Mouse (Mus musculus) telencephalon, adult 2 months (tissue): ENCODE data around the gene Vash1.

Source experiments
- DNase-seq: peaks from one replicate; pipeline ENCODE4 v3.0.0-alpha.2; 2011; ENCODE audit warnings: low read depth, low spot score

The Vash1 gene

DNA sequence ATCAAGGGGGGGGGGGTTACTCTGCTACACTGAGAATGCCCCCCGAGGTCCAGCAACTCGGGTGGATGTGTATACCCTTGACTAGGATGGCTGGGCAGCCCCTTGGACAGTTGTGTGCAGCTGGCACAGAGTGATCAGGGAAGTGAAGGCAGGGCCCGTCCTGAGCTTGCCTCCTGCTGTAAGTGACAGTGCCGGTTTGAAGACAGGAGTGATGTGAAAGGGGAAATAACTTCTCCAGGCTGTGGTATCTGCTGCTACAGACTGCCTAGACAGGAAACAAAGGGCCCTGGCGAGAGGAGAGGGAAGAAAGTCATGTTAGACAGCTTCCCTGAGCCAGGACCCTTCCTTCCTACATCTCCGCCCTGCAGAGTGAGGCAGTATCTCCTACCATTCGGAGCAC lies 5.2 kb downstream of the Vash1 start:
- DNase-seq, result no peak

DNA sequence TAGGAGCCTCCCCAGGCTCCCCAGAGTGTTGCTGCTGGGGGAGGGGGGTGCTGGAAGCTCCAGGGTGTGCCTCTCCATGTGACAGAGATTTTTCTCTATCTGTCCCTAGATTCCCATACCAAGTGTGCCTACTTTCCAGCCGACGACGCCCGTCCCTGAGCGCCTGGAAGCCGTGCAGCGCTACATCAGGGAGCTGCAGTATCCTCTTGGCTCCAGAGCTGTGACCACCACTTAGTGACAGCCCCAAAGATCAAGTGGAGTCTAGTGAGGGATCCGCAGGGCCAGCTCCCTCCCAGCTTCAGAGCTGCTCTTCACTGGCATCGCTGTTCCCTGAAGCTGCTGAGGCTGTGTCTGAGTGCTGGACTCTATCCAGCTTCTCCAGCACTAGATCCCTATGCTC lies 6.8 kb downstream of the Vash1 start:
- no peak for DNase-seq

DNA sequence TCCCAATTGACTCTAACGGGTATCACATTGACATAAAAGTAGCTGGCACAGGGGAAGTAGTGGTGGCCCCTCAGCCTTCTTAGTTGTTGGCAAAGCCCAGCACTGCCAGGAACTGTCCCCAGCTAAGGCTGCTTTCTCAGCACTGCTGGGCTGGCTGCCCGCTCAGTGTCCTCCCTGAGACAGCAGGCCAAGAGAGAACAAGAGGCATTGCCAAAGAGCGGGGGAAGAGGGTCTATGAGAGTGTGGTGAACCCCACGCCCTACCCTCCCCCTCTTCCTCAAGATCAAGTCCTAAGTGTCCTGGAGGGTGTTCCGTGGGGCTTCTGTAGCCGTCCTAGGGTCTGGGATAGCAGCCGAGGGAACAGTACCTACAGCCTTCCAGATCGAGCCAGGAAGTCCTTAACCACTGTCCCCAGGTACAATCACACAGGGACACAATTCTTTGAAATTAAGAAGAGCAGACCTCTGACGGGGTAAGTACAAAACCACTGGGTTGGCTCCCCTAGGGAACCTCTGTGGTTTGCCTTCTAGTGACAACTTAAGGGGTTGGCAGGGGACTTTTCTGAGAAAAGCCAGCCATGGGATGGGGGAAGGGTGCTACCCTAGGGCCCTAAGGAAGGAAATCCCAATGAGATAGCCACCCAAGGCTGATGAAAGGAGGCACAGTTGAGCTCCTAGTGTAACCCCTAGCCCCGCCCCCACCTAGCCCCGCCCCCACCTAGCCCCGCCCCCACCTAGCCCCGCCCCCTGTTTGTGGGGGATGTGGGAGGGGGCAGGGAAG lies 8.2 kb downstream of the Vash1 start:
- DNase-seq, result no peak

DNA sequence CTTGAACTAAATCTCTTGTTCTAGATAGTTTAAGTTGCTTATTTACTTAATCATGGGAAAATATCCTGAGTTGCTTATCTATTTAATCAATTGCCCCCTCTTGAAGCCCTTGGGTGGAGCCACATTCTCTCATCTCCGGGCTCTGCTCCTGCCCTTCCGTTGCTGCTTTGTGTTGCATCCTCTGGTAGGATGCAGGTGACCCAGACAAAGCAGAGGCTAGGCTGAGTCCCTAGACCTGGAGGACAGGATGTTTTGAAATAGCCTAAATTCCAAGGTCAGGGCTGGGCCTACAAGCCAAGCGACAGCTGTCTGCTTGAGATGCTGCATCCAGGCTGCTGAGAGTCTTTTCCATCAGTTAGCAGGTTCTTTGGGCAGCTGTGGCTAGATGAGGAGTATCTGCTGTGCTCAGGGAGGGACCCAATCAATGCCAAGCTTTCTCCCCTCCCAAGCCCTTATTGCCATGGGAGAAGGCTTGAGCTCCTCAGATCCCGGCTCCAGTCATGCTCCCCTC lies 9.0 kb downstream of the Vash1 start:
- no peak for DNase-seq

DNA sequence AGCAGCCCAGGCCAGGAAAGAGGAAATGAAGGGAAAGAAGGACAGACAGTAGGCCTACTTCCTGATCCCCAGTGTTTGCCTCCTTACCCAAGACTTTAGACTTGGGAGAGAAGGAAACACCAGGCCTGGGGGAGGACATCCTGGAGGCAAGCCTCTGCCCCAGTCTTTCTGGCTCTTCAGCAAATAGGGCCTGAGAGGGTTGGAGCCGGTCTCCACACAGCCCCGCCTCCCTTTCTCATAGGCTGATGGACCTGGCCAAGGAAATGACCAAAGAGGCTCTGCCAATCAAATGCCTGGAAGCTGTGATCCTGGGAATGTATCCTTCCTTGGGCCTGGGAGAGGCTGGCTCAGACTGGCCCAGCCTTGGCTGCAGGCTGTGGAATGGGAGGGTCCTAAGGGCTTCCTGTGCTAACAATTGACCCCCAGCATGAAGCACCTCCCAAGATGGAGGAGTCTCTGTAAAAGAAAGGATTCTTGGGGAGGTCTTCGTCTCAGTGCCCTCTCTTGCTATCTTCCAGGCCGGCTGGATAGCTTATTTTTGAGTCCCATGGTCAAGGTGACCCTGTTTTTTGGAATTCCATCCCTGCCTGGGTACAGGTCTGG lies 9.6 kb downstream of the Vash1 start:
- no peak for DNase-seq

DNA sequence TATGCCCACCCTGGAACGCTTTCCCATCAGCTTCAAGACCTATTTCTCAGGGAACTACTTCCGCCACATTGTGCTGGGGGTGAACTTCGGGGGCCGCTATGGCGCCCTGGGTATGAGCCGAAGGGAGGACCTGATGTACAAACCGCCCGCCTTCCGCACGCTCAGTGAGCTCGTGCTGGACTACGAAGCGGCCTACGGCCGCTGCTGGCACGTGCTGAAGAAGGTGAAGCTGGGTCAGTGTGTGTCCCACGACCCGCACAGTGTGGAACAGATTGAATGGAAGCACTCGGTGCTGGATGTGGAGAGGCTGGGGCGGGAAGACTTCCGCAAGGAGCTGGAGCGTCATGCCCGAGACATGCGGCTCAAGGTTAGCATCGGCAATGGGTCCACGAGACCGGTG lies 10.4 kb downstream of the Vash1 start:
- no peak for DNase-seq

DNA sequence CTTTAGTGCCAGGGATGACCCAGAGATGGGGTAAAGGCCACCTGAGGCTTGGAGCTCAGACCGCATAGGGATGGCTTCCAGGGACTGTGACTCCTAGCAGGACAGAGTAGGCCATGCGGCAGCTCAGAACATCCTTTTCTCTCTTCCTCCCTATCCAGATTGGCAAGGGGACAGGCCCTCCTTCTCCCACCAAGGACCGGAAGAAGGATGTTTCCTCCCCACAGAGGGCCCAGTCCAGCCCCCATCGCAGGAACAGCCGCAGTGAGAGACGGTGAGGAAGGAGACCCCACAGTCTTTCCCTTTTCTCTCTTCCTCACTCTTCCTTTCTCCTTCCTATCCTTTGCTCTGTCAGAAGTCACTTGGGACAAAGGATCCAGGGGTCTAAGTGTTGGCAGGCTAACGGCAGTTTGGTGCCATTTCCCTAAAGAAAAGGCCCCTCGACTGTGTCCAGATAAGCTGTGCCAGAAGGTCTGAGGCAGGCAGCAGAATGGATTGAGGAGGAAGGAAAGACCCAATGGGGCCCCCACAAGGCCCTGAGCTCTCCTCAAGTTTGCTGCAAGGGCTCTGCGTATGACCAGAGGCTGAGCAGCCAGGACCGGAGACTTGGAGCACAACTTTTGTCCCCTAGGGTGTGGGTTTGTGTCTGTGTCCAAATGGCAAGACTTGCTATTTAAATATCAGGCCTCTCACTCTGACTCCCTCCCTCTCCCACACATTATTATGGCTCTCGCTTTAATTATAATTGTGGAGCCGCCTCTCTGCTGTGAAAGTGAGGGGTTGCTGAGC lies 12.4 kb downstream of the Vash1 start:
- no peak for DNase-seq

DNA sequence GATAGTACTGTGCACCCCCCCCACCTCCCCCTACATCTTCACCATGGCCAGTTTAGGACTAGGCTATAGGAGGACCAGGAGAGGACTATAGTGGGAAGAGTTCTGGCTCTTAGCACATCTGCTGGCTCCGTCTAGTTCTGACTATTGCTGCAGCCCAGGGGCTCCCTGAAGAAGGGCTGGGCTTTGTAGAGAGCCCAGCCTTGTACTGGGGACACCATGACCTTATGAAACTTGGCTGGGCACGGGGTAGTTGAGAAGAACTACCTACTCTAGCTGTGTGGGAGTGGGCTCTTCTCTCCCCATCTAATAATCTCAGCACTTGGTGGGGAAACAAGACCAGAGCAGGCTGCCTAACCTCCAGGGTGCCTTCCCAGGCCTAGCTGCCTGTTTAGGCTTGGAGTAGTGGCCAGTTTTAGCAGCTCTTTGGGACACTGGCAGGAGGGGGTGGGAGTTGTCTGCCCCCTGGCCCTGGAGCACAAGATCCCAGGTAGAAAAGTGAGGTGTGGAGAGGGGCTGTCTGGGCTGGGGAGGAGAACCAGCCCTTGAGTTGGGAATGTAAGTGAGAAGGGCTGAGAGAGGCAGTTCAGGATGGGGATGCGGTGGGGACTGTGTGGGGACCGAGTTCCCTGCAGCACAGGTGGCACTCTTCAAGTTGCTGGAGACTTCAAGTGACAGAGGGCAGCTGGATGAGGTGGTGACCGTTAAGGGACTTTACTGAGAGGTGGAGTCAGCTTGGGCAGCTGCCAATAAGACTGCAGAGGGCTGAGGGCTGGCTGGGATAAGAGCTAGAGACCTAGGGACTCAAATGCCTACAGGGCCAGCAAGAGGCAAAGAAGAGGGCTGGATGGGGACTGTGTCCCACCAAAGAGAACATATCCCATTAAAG lies 14.2 kb downstream of the Vash1 start:
- no peak for DNase-seq

DNA sequence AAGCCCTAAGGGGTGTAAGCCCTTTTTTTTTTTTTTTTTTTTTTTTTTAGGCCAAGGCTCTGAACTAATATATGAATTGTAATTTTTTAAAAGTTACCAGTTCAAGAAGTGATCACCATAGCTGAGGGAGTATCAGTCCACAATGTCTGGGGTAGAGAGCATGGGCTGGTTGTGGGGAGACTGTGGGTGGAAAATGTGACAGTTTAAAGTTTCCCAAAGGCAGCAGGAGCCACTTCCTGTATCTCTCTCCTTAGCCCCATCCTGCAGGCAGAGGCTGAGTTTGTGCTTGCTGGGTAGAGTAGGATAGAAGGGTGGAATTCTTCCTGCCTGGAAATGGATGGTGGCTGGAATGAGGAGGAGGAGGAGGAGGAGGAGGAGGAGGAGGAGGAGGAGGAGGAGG lies 14.9 kb downstream of the Vash1 start:
- DNase-seq, result no peak

DNA sequence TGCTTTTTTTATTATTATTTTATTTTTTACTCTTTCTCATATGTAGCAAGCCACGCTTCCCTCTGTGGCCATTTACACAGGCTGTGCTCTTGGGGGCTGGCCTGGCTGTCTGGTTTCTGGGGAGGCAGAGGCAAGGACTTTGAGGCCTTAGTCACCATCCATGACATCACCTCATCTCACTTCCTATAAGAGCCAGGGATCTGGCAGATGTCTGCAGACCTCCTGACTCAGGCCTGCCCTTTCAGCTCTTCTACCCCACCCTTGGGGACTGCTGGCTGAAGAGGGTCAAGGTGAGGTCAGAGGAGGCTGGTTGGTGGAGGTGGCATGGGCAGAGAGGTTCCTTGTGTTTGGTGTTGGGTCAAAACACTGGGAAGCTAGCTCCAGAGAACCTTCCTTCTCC lies 15.9 kb downstream of the Vash1 start:
- no peak for DNase-seq

DNA sequence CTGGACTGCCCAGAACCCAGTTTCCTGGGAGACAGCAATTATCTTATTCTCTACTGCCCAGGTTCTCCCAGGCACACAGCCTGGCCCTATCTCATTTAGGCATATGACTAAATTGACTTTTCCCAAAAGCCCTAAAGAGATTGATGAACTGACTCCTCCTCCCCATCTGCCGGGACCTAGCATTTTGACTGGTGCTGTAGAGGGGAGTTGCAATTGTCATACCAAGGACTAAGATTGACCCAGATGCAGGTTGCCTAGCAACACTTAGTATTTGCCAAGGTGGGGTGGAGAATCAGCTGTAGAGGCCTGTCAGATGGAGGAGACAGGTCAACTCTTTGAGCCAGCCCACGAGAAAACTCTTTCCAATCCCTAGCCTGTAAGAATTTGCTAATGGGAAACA lies 19.5 kb downstream of the Vash1 start:
- no peak for DNase-seq

DNA sequence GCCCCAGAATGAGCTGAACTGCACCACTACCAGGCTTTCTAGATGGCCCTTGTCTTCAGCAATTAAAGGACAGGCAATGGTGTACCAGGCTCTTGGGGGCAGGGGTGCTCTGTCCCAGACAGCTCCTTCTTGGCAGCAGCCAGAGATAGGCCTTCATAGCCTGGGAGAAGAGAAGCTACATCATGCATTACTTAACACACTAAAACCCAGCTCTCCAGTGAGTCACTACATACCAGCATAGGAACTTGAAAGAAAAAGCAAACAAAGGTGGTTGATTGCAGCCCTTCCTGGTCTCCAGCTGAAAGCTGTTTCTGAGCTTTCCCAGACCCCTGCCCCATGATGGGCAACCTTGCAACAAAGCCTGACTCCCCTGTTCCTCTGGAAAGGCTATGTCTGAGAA lies 20.0 kb downstream of the Vash1 start:
- no peak for DNase-seq

DNA sequence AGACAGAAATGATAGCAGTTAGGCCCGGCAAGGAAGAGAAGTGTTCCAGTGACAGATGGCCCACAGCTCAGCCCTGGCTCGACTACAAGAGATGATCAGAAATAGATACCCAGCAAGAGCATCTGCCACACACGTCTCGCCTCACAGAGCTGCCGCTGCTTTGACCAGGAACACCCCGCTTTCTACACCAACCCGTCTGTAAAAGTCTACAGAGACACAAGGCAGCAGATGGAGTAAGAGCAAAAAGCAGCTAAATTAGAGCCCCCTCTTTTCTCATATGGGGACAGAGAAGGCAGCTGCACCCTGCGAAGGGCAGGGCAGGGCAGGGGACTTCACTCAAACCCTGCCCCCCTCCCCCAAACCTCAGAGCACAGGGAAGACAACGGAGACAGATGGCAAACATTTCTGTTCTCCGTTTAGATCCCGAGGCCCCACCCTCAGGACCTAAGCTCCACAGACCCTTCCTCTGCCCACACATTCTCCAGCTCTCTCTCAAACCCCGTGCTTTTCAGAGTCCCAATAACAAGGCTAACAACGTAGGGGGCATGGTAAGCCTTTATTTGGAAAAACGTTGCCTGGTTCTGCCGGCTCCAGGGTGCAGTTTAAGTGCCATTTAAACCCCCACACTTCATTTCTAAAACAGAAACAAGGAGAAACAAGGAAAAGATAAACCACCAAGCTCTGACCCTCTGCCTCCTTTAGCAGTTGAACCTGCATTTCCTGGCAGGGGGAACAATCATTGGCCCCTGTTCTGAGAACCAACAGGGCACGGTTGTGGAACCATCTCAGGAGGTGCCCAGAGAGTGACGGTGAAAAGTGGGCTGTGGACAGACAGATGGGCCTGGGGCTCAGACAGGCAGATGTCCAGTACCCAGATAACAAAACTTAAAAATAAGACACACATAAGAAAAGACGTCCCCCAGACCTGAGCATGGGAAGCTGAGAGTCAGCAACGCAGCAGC lies 21.7 kb downstream of the Vash1 start:
- peak; percentile 96 for DNase-seq

DNA sequence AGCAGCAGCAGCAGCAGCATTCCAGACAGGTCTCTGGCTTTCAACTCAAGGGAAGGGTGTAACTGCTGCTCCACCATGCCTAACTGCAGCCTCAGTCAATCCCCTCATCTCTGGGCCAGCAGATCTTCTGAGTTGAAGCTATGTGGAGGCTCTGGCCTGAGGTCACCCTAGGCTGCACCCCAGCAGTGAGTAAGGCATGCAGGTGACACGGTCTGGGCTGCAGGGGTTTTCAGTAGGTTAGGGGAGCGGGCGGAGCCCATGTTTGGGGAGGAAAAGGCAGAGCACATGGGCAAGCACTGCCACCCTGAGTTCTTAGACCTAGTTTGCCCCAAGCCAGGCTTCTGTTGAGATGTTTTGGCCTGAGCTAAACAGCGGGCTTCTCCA lies 22.4 kb downstream of the Vash1 start:
- DNase-seq, result no peak

DNA sequence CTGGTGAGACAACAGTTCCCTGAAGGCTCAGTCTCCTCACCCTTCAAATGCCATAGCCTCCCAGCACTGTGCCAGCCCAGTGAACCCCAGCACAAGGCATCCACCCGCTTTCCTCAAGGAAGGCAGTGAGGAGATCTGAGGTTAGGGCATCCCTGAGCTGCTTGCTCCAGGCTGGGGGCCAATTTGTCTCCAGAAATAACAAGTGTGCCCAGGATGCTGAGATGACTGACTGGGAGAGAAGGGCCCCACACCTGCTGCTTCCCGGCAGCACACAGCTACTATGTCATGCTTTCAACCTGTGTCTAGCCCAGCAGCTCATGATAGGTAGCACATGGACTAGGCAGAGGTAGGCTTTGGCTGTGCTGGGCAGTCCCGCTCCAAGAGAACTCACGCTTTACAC lies 23.0 kb downstream of the Vash1 start:
- DNase-seq, result no peak

DNA sequence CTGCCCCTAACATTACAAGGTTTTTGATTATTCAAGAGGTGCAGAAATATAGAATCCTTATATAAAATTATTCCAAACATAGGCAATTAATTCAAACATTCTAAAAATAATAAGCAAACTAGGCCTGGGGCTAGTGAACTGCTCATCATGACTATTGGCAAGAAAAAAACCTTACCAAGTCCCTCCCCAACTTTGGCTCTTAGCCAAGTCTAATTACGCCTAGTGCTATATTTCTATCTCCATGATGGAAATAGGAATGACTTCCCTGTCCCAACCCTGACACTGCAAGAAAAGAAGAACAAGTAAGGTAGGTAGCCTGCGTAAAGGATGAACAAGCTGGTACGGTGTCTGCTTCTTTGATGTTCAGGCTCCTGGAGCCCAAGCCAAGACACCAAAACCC lies 24.2 kb downstream of the Vash1 start:
- no peak for DNase-seq

DNA sequence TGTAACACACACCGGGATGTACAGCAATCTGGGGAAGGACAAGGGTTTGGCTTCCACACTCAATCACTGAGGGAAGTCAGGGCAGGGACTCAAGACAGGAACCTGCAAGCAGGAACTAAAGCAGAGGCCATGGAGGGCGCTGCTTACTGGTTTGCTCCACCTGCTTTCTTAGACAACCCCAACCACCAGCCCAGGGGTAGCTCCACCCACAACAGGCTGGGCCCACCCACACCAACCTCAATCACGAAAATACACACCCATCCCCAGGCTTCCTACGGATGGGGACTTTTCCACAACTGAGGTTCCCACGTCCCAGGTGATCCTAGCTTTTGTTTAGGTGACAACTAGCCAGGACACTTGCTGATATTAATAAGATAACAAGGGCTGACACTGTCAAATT lies 27.3 kb downstream of the Vash1 start:
- no peak for DNase-seq

DNA sequence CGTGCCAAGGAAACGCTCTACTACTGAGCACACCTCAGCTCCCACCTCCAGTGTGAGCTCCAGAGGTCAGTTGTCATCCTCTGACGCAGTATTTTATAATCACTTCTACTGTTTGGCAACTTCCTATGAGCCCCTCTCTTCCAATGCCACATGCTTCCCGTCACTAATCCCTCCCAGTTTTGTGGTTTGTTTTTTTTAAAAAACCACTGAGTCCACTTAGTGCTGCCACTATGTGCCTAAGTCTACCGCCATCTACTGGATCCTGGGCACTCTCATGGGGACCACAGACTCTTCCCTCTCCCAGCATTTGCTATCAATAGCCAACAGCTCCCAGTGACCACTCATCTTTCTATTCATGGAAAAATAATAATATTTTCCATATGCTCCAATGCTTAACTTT lies 35.5 kb downstream of the Vash1 start:
- DNase-seq, result no peak

DNA sequence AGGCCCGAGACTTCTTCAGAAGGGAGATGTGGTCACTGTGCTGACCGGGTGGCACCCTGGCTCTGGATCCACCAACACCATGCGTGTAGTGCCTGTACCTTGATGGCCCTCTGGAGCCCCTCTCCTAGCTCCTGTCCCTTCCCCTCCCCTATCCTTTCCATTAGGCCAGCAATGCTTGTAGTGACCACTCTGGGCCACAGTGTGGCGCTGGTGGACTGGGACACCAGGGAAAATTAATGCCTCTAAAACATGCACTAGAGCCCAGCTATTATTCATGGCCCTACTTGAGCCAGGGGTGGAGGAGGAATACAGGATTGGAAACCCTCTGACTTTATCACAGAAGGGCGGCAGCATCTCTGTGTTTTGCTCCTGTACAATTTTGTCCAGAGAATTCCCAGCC lies 36.9 kb downstream of the Vash1 start:
- no peak for DNase-seq

DNA sequence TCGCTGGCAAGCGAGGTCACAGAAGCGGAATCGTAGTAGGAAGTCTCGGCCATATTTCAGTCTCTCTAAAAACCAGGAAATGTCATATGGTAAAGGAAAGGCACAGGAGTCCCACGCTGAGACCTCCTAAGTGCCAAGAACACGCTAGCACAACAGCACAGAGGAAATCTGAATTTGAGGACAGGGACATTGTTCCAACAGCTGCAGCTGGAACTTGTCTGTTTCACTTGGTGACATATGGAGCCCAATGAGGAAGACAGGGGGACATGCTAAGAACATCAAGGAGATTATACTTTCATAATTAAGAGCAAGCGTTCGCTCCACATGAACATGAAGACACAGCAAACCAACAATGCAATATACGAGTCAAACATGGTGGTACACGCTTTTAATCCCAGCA lies 38.5 kb downstream of the Vash1 start:
- no peak for DNase-seq
